Mouse (Mus musculus): Measurements from ENCODE around the gene Max. TPM values are rescaled to one million over a fixed set of nuclear protein-coding genes. Genes with fewer than 3 reads are reported as not detected.
A peak's percentile ranks its signal among the peaks of the same experiment; 100 is the strongest.

Max gene
- total and polyA plus RNA-seq, 2 experiments, result 8.6 to 10.1 TPM

GRCm38 (mm10) chr12:76931739-76932687 is 30.0 kb downstream of the Max start:
- TF ChIP-seq CTCF (IDR thresholded peaks at IDR 0.05; ENCODE audit: low read depth, low read length), result no peak
- Histone ChIP-seq H3K27ac (replicated peaks; ENCODE audit: insufficient read depth, low read depth, low read length) (no peak overlapping the region), H3K9ac (ENCODE audit: low read depth, low read length) (no peak overlapping the region), H3K79me2 (ENCODE audit: control insufficient read depth, insufficient read depth, low read length) (no peaks in the 10 kb centered on the region), H3K36me3 (ENCODE audit: control insufficient read depth, insufficient read depth, low read length) (peaks cover 9% of the 10 kb centered on the region), H3K27me3 (ENCODE audit: control insufficient read depth, insufficient read depth, low read length) (no peaks in the 10 kb centered on the region), H3K4me1 (ENCODE audit: control insufficient read depth, insufficient read depth, low read length) (no peaks in the 10 kb centered on the region; the same call in 1 of the 2 replicates), H3K4me3 (ENCODE audit: insufficient read depth, low read depth, low read length) (no peak overlapping the region)
- no peak for DNase-seq (ENCODE audit: extremely low read depth, low read depth, low spot score)
- WGBS, result 86% methylated on average over 14 of the region's 14 CpGs

GRCm38 (mm10) chr12:76930177-76930576 is 31.8 kb downstream of the Max start:
- Histone ChIP-seq H3K27me3 (ENCODE audit: control insufficient read depth, insufficient read depth, low read length) (no peaks in the 10 kb centered on the region), H3K9ac (ENCODE audit: low read depth, low read length) (no peak overlapping the region), H3K4me3 (ENCODE audit: insufficient read depth, low read depth, low read length) (no peak overlapping the region), H3K4me1 (ENCODE audit: control insufficient read depth, insufficient read depth, low read length) (peaks cover 8% of the 10 kb centered on the region), H3K27ac (replicated peaks; ENCODE audit: insufficient read depth, low read depth, low read length) (no peak overlapping the region), H3K36me3 (ENCODE audit: control insufficient read depth, insufficient read depth, low read length) (no peaks in the 10 kb centered on the region), H3K79me2 (ENCODE audit: control insufficient read depth, insufficient read depth, low read length) (no peaks in the 10 kb centered on the region)
- no peak for DNase-seq (ENCODE audit: extremely low read depth, low read depth, low spot score)
- WGBS, result 79% methylated on average over 6 of the region's 6 CpGs
- TF ChIP-seq POLR2A (IDR thresholded peaks at IDR 0.05; ENCODE audit: extremely low read depth, insufficient read depth, low read length), result no peak
- TF ChIP-seq CTCF (IDR thresholded peaks at IDR 0.05; ENCODE audit: low read depth, low read length), result no peak

GRCm38 (mm10) chr12:76927539-76927938 is 34.5 kb downstream of the Max start:
- no peaks in the 10 kb centered on the region for H3K36me3 ChIP-seq (ENCODE audit: control insufficient read depth, insufficient read depth, low read length)
- TF ChIP-seq CTCF (IDR thresholded peaks at IDR 0.05; ENCODE audit: low read depth, low read length) (no peak), POLR2A (IDR thresholded peaks at IDR 0.05; ENCODE audit: extremely low read depth, insufficient read depth, low read length) (no peak)
- no peak for DNase-seq (ENCODE audit: extremely low read depth, low read depth, low spot score)
- no peak overlapping the region for H3K9ac ChIP-seq (ENCODE audit: low read depth, low read length)
- H3K4me3 ChIP-seq (ENCODE audit: insufficient read depth, low read depth, low read length), result no peak overlapping the region
- 85% methylated on average over 10 of the region's 10 CpGs for WGBS
- no peak overlapping the region for H3K27ac ChIP-seq (replicated peaks; ENCODE audit: insufficient read depth, low read depth, low read length)
- H3K4me1 ChIP-seq (ENCODE audit: control insufficient read depth, insufficient read depth, low read length), result peaks cover 8% of the 10 kb centered on the region
- no peaks in the 10 kb centered on the region for H3K27me3 ChIP-seq (ENCODE audit: control insufficient read depth, insufficient read depth, low read length)
- no peaks in the 10 kb centered on the region for H3K79me2 ChIP-seq (ENCODE audit: control insufficient read depth, insufficient read depth, low read length)

GRCm38 (mm10) chr12:76927012-76927411 is 35.0 kb downstream of the Max start:
- WGBS, result 45% methylated on average over 3 of the region's 3 CpGs
- Histone ChIP-seq H3K36me3 (ENCODE audit: control insufficient read depth, insufficient read depth, low read length) (no peaks in the 10 kb centered on the region), H3K9ac (ENCODE audit: low read depth, low read length) (no peak overlapping the region), H3K27ac (replicated peaks; ENCODE audit: insufficient read depth, low read depth, low read length) (no peak overlapping the region), H3K79me2 (ENCODE audit: control insufficient read depth, insufficient read depth, low read length) (no peaks in the 10 kb centered on the region), H3K27me3 (ENCODE audit: control insufficient read depth, insufficient read depth, low read length) (no peaks in the 10 kb centered on the region), H3K4me3 (ENCODE audit: insufficient read depth, low read depth, low read length) (no peak overlapping the region), H3K4me1 (ENCODE audit: control insufficient read depth, insufficient read depth, low read length) (peaks cover 8% of the 10 kb centered on the region)
- peak; percentile 41 for DNase-seq (ENCODE audit: extremely low read depth, low read depth, low spot score)
- no peak for TF ChIP-seq CTCF (IDR thresholded peaks at IDR 0.05; ENCODE audit: low read depth, low read length)
- TF ChIP-seq POLR2A (IDR thresholded peaks at IDR 0.05; ENCODE audit: extremely low read depth, insufficient read depth, low read length), result no peak

- H3K9ac ChIP-seq (ENCODE audit: low read depth, low read length), result no peak overlapping the region
- no peaks in the 10 kb centered on the region for H3K36me3 ChIP-seq (ENCODE audit: control insufficient read depth, insufficient read depth, low read length)
- DNase-seq (ENCODE audit: extremely low read depth, low read depth, low spot score), result peak; percentile 62
- 32% methylated on average over 10 of the region's 10 CpGs for WGBS
- peaks cover 8% of the 10 kb centered on the region for H3K4me1 ChIP-seq (ENCODE audit: control insufficient read depth, insufficient read depth, low read length)
- TF ChIP-seq POLR2A (IDR thresholded peaks at IDR 0.05; ENCODE audit: extremely low read depth, insufficient read depth, low read length) (no peak), CTCF (IDR thresholded peaks at IDR 0.05; ENCODE audit: low read depth, low read length) (no peak)
- no peaks in the 10 kb centered on the region for H3K79me2 ChIP-seq (ENCODE audit: control insufficient read depth, insufficient read depth, low read length)
- no peak overlapping the region for H3K27ac ChIP-seq (replicated peaks; ENCODE audit: insufficient read depth, low read depth, low read length)
- no peak overlapping the region for H3K4me3 ChIP-seq (ENCODE audit: insufficient read depth, low read depth, low read length)
- H3K27me3 ChIP-seq (ENCODE audit: control insufficient read depth, insufficient read depth, low read length), result no peaks in the 10 kb centered on the region
Measured at GRCm38 (mm10) chr12:76926338-76926945, 35.6 kb downstream of the Max start.
